Mouse (Mus musculus) testis, adult 2 months (tissue): ENCODE data around the gene Cdc42se2.

Experiments used
- CTCF ChIP-seq: fragments of 200-500 bp; IDR thresholded peaks from 2 replicates; pipeline ENCODE4 v1.5.1; 2012; ENCODE audit warnings: low read depth, mild to moderate bottlenecking, inconsistent platforms, low read length, moderate library complexity; ENCODE audit not compliant: control insufficient read depth, insufficient read depth, insufficient replicate concordance
- POLR2A ChIP-seq: fragments of 200-500 bp; IDR thresholded peaks from 2 replicates; pipeline ENCODE4 v1.6.1; 2012; ENCODE audit warnings: low read depth, mild to moderate bottlenecking, inconsistent platforms, low read length, moderate library complexity; ENCODE audit not compliant: control insufficient read depth

DNA sequence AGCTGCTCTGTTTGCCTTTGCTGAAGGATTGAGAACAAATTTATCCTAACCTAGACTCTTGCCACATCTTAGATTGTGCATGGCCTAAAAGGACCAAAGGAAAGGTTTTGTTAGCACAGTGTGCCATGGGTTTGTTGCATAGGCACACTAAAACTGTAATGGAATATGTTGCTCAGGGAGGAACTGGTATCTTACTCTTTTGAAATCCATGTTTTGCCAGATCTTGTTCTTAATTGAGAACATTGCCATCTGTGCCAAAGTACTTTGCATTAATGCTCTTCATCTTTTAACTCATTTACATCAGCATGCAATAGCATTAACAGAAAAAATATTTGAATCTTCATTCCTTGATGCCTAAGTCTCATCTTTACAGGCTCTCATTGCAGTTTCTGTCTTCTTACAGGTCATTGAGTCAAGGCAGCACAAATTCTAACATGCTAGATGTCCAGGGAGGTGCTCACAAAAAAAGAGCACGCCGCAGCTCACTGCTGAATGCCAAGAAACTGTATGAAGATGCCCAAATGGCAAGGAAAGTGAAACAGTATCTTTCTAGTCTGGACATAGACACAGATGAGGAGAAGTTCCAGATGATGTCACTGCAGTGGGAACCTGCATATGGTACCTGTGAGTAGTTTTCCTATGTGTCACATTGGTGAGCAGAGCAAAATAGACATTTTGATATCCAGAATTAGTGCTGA is 111.5 kb downstream of the Cdc42se2 start:
- TF ChIP-seq POLR2A: no peak
- TF ChIP-seq CTCF: no peak
